Mouse (Mus musculus): Measurements from ENCODE around the gene Olfr66. TPM values are rescaled to one million over a fixed set of nuclear protein-coding genes. Genes with fewer than 3 reads are reported as not detected.

Gene Olfr66
- polyA plus RNA-seq (2014; fragmentation: Nextera tagmentation; extraction: Ambion mirVana) = not detected in 2 replicates

DNA sequence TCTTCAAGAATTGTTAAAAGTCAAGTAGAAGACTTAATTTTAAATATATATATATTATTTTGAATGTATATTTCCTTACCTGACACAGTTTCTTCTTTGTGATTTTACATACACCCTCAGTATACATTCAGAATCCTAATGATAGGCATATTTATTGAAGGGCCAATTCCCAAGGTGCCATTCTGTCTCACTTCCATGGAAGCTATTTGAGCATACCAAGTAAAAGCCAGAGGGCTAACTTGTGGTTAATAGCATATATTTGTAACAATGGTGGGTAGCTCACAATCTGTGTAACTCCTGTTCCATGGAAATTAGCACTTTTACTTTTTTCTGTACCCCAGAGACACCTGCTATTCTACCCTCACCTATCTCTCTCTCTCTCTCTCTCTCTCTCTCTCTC is at the start of gene Olfr66:
Olfr66 (minus strand) TSS at position 101 of the 400 bp plus-strand sequence.
- Histone ChIP-seq H3K4me2 (no peak within 1 kb of the TSS), H3K4me3 (ENCODE audit: low read depth, low read length) (no peak within 1 kb of the TSS), H3K27me3 (ENCODE audit: insufficient read depth, low read length) (no peaks in the 10 kb centered on the region), H3K27ac (ENCODE audit: low read depth) (no peak within 1 kb of the TSS), H3K4me1 (ENCODE audit: insufficient read depth) (no peaks in the 10 kb centered on the region), H3K36me3 (ENCODE audit: insufficient read depth) (no peaks in the 10 kb centered on the region), H3K9ac (no peak within 1 kb of the TSS), H3K9me3 (ENCODE audit: low read depth, low read length) (no peaks in the 10 kb centered on the region)
- ATAC-seq (ENCODE audit: insufficient read depth) = no peak
- DNase-seq = no peak
- no peak for TF ChIP-seq CTCF (IDR thresholded peaks at IDR 0.05; ENCODE audit: low read depth)

DNA sequence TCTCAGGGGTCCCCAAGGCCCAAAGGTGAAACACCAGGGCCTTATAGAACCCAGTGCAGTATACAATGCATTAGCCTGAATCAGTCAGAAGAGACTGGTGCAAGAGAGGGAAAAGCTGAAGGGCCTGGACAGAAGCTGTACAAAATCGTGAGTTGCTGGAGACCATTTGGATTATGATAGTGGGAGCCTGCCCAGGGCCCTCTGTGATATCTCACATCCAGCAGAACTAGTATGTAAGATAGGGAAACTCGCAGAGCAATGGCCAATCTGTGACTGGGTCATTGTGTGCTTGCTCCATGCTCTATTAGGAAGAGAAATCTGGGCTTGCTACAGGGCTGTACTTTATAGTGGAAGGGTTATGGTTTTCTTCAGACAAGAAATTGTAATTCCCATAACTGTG is 48.2 kb upstream of the Olfr66 start, which contains the start of gene Olfr632:
Olfr632 (plus strand) TSS at position 84 of the 400 bp plus-strand sequence.
- H3K27me3 ChIP-seq (ENCODE audit: insufficient read depth, low read length) = no peaks in the 10 kb centered on the region
- no peak for ATAC-seq (ENCODE audit: insufficient read depth)
- no peak for TF ChIP-seq CTCF (IDR thresholded peaks at IDR 0.05; ENCODE audit: low read depth)
- H3K9ac ChIP-seq = no peak within 1 kb of the TSS
- no peak within 1 kb of the TSS for H3K4me3 ChIP-seq (ENCODE audit: low read depth, low read length)
- WGBS = 72% methylated on average over 2 of the region's 2 CpGs
- no peaks in the 10 kb centered on the region for H3K36me3 ChIP-seq (ENCODE audit: insufficient read depth)
- DNase-seq = no peak
- no peaks in the 10 kb centered on the region for H3K4me1 ChIP-seq (ENCODE audit: insufficient read depth)
- H3K4me2 ChIP-seq = no peak within 1 kb of the TSS
- no peaks in the 10 kb centered on the region for H3K9me3 ChIP-seq (ENCODE audit: low read depth, low read length)
- H3K27ac ChIP-seq (ENCODE audit: low read depth) = no peak within 1 kb of the TSS

DNA sequence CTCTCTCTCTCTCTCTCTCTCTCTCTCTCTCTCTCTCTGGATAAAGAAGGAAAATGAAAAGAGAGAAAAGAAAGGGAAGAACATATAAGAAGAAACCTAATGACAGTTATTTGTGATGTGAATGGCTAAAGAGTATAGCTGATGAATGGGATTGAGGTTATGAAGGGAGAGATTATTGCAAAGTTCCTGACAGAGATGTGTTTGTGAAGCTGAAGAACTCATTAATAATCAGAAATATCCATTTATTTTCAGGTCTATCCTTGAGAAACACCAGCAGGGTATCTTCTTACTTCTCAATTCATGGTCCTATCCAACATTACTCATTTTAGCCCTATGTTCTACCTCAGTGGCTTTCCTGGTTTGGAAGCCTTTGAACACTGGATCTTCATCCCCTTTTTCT is 42.5 kb upstream of the Olfr66 start, which contains the start of gene Olfr631:
Olfr631 (plus strand) TSS at position 301 of the 400 bp plus-strand sequence.
- H3K4me2 ChIP-seq = no peak within 1 kb of the TSS
- H3K27ac ChIP-seq (ENCODE audit: low read depth) = no peak within 1 kb of the TSS
- ATAC-seq (ENCODE audit: insufficient read depth) (no peak), DNase-seq (no peak)
- no peak for TF ChIP-seq CTCF (IDR thresholded peaks at IDR 0.05; ENCODE audit: low read depth)
- H3K36me3 ChIP-seq (ENCODE audit: insufficient read depth) = no peaks in the 10 kb centered on the region
- H3K27me3 ChIP-seq (ENCODE audit: insufficient read depth, low read length) = no peaks in the 10 kb centered on the region
- H3K9ac ChIP-seq = no peak within 1 kb of the TSS
- H3K9me3 ChIP-seq (ENCODE audit: low read depth, low read length) = no peaks in the 10 kb centered on the region
- H3K4me3 ChIP-seq (ENCODE audit: low read depth, low read length) = no peak within 1 kb of the TSS
- no peaks in the 10 kb centered on the region for H3K4me1 ChIP-seq (ENCODE audit: insufficient read depth)

DNA sequence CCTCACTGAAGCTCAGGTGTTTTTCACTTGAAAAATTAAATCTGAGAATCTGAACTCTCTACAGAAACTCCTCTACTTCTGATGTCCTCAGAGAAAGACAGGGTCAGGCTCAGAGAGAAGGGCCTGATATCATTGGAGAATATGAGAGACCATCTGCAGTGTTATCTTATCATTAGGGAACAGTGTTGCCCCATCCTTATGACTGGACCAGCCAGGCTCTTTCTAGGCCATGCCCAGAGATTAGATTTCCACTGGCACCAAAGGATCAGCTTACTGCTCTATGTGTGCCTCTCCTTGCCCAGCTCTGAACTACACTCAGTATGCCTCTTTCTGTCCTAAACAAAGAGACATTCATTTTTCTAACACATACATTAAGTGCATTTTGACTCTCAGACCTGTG is 29.3 kb upstream of the Olfr66 start:
- H3K4me3 ChIP-seq (ENCODE audit: low read depth, low read length) = no peak overlapping the region
- no peak for DNase-seq
- TF ChIP-seq CTCF (IDR thresholded peaks at IDR 0.05; ENCODE audit: low read depth) = no peak
- ATAC-seq (ENCODE audit: insufficient read depth) = no peak; the same call in 1 of the 2 replicates
- H3K9me3 ChIP-seq (ENCODE audit: low read depth, low read length) = no peaks in the 10 kb centered on the region
- no peak overlapping the region for H3K27ac ChIP-seq (ENCODE audit: low read depth)
- H3K9ac ChIP-seq = no peak overlapping the region
- H3K4me2 ChIP-seq = no peak overlapping the region
- no peaks in the 10 kb centered on the region for H3K27me3 ChIP-seq (ENCODE audit: insufficient read depth, low read length)
- H3K4me1 ChIP-seq (ENCODE audit: insufficient read depth) = no peaks in the 10 kb centered on the region
- H3K36me3 ChIP-seq (ENCODE audit: insufficient read depth) = no peaks in the 10 kb centered on the region

DNA sequence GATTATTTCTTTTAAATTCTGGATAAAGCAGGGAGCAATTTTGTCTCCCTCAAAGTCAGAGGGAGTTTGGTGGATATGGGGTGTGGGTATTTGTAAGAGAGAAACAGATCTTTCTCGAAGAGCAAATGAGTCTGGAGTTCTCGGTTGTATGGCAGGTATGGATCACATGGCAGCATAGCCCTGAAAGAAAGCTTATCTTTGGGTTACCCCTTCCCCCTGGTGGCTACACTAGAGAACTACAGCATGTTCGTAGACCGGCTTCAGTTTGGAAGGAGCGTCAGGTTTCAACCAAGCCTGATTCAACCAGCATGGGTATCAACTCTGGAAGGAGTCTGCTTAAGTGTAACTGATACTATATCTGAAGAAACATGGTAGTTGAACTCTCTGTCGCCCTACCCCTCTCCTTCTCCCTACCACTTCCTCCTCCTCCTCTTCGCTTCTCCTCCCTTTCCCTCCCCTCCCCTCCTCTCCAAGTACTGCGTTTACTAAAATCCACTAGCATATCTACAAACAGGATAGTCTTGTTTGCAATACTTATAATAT is 27.0 kb upstream of the Olfr66 start:
- Histone ChIP-seq H3K27me3 (ENCODE audit: insufficient read depth, low read length) (no peaks in the 10 kb centered on the region), H3K9me3 (ENCODE audit: low read depth, low read length) (no peaks in the 10 kb centered on the region), H3K4me2 (no peak overlapping the region), H3K4me1 (ENCODE audit: insufficient read depth) (no peaks in the 10 kb centered on the region), H3K27ac (ENCODE audit: low read depth) (no peak overlapping the region), H3K36me3 (ENCODE audit: insufficient read depth) (no peaks in the 10 kb centered on the region), H3K4me3 (ENCODE audit: low read depth, low read length) (no peak overlapping the region), H3K9ac (no peak overlapping the region)
- DNase-seq = peak; percentile 27
- ATAC-seq (ENCODE audit: insufficient read depth) = no peak
- TF ChIP-seq CTCF (IDR thresholded peaks at IDR 0.05; ENCODE audit: low read depth) = peak; percentile 47
- WGBS = 37% methylated on average over 8 of the region's 8 CpGs

DNA sequence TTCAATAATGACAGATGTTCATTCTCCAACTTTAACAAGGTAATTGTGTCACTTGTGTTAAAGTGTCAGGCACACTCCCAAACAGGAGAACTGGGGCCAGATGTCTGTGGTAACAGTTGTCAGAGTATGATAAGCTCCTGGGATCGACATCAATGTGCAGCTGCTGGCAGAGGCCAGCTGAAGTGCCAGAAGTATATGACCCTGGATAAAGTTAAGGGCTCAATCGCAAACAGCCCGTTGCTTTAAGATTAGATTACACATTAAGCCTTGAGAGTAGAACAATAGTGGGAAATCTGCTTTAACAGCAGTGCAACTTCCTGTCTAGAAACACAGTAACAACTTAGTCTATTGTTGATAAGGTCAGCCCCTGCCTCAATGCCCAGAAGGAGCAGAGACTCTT is 24.0 kb upstream of the Olfr66 start:
- Histone ChIP-seq H3K27ac (ENCODE audit: low read depth) (no peak overlapping the region), H3K9me3 (ENCODE audit: low read depth, low read length) (no peaks in the 10 kb centered on the region), H3K4me1 (ENCODE audit: insufficient read depth) (no peaks in the 10 kb centered on the region), H3K4me3 (ENCODE audit: low read depth, low read length) (no peak overlapping the region), H3K4me2 (no peak overlapping the region), H3K9ac (no peak overlapping the region), H3K27me3 (ENCODE audit: insufficient read depth, low read length) (no peaks in the 10 kb centered on the region), H3K36me3 (ENCODE audit: insufficient read depth) (no peaks in the 10 kb centered on the region)
- 5% methylated on average over 3 of the region's 3 CpGs for WGBS
- DNase-seq (peak; percentile 27), ATAC-seq (ENCODE audit: insufficient read depth) (peak; percentile 74)
- no peak for TF ChIP-seq CTCF (IDR thresholded peaks at IDR 0.05; ENCODE audit: low read depth)

DNA sequence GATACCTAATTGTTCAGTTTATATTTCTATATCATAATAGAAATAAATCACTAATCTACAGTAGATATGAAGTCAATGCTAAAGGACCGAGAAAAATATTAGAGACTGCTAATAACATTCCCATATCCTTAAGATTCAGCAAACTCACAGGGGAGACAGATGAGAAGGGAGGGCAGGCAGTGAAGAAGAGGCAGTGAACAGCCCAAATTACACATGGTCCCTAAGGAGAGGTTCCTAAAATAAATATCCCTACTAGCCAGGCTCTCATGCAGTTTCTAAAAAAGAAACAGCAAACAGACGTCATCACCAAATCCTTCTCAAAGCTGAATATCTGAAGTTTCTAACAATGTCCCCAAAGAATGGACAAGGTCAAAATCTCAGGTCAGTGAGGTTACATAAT is 17.1 kb upstream of the Olfr66 start, which contains the start of gene Olfr65:
Olfr65 (plus strand) TSS at position 301 of the 400 bp plus-strand sequence.
- Histone ChIP-seq H3K27ac (ENCODE audit: low read depth) (no peak within 1 kb of the TSS), H3K9me3 (ENCODE audit: low read depth, low read length) (no peaks in the 10 kb centered on the region), H3K4me3 (ENCODE audit: low read depth, low read length) (no peak within 1 kb of the TSS), H3K9ac (no peak within 1 kb of the TSS), H3K4me2 (no peak within 1 kb of the TSS), H3K4me1 (ENCODE audit: insufficient read depth) (no peaks in the 10 kb centered on the region), H3K27me3 (ENCODE audit: insufficient read depth, low read length) (no peaks in the 10 kb centered on the region), H3K36me3 (ENCODE audit: insufficient read depth) (no peaks in the 10 kb centered on the region)
- WGBS = 67% methylated on average over 2 of the region's 2 CpGs
- ATAC-seq (ENCODE audit: insufficient read depth) (no peak), DNase-seq (no peak)
- TF ChIP-seq CTCF (IDR thresholded peaks at IDR 0.05; ENCODE audit: low read depth) = no peak
